Mouse (Mus musculus) MN1 (cell line): ENCODE measurements around the gene Hoxb9.

Source experiments
- DNase-seq: peaks from one replicate; pipeline ENCODE4 v3.0.0-alpha.2; 2016; ENCODE audit warnings: low spot score

The Hoxb9 gene

DNA sequence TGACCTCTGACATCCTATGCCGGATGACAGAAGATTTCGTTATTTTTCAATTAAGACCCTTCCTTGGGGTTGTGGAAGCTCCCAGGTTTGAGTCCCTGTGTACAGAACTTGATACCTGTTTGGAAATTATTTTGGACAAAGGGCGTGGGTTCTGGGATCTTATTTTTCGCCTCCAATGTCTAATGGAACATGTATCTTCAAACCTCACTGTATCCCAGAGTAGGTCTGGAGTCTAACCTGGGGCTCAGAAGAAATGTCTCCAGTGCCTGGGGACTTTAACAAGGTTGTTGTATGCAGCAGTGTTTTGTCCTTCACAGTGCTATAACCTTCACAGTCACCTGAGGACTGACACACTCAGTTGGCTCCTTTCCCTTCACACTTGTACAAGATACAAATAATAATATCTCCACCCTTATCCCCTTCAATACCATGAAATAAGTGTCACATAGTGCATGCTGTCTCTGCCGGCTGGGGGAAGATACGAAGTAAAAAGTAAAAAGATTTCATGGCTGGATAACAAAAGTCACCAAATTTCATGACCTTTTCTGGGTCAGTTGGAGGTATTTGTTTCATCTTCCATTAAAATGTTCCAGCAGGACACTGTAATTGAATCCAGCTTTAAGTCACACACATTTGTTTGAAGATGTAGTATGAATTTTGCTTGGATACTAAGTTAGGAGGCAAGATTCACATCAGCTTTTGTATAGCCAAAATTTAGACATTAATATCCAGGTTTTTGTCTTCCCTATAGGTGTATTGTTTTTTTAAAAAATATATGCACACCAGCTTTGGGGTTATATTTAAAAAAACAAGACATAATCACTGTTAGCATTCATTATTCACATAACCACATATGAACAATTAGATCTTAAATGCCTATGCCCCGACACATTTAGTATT is 4.0 kb upstream of the Hoxb9 start:
- no peak for DNase-seq

DNA sequence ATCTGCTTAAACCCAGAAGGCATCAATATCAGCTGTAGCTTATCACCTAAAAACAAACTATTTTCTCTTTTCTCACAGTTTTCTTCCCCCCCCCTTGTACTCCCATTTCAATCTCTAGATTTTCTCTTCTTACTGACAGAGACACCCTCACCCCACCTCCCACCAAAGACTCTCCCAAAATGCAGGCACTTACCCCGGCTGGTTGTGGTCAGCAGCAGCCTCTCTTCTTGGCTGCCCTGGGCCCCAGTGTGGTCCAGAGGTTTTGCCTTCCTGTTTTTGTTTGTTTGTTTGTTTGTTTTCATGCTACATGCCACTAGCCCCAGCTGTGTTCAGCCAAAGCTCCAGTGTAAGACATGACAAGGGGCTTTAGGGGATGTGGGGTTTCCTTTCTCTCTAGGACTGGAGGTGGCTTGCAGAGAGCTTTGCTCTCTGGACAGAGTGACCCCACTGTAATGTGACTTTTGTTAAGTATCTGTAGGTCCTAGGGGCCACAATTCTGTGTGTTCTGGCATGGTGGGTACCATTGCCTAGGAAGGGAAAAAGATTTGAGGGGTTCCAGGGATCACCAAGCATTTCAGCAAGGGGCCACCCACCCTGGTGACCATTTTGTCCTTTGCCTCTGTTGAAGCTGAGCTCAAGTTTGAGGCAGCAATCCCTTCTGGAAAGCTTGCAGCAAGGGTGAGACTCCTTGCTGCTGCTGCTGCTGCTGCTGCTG is 3.1 kb upstream of the Hoxb9 start:
- DNase-seq: no peak

DNA sequence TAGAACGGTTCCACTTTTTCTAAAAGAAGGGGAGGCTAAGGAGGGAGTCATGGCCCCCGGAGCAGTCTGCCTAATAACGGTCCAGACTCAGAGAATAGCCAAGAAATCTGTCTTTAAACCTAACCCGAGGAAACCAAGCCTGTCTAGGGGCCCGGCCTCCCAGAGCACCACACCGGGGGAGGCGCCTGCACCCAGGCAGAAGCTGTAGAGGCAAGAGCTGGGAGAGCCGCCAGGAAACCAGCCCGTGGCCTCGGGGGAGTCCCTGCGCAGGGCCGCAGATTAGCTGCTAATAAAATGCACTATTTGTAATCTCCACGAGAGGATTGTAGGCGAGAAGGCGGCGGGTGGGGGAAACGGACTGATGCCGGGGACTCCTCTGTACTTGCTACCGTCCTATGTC is 1.4 kb upstream of the Hoxb9 start:
- no peak for DNase-seq

GRCm38 (mm10) chr11:96271541-96272011 is 319 bp downstream of the Hoxb9 start:
- DNase-seq: no peak

DNA sequence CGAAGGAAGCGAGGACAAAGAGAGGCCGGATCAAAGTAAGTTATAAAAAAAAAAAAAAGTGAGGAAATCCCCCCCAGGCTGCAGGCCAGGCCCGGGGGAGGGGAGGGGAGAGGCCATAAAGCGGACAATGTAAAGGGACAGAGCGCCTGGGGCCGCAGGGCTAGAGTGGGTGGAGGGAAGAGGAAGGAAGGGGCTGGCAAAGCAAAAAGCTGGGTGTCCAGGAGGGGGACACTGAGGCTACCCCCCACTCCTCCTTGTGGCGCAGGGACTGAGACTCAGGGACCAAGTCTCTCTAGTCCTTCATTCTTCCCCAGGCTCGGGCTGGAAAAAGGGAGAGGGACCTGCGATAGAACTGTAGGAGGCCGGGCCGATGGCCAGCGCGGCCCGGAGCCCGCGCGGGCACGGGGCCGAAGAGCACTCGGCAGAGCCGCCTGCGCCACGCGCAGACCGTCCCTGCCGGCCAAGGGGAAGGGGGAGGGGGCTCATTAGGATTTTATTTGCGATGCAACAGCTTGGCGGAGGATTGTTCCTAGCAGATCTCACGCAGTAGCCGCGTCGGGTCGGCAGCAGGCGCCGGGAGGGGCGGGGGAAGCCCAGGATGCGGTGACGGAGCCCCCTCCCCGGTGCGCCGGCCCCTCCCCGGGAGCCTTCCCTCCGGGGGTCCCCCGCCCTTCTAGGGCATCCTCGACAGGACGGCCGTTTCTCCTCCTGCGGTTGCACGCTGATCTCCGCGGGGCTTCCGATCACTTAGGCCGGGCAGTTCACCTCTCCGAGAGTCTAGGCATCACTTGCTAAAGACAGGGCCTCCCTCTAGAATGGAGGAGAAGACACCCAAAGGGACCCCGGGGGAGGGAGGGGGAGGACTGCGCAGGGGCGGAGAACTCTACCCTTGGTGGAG is 1.0 kb downstream of the Hoxb9 start:
- DNase-seq: no peak

- DNase-seq: no peak
Measured at GRCm38 (mm10) chr11:96274428-96274827, 3.2 kb downstream of the Hoxb9 start.

DNA sequence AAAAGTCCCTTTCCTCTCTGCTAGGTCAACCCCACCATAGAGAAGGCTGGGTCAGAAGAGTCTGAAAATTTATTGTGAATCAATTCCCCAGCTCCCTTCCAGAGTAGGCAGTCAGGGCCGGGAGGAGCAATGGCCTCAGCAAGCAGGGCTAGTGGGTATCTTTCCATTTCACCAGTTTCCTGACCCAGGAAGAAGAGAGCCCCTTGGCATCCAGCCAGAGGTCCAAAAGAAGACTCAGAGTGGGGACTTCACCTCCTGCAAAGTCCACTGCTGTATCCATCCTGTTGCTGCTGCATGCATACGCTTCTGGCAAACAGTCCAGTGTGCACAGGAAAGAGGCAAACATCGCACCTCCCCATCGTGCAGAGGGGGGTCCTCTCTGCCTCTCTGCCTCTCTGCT is 4.6 kb downstream of the Hoxb9 start:
- DNase-seq: no peak

DNA sequence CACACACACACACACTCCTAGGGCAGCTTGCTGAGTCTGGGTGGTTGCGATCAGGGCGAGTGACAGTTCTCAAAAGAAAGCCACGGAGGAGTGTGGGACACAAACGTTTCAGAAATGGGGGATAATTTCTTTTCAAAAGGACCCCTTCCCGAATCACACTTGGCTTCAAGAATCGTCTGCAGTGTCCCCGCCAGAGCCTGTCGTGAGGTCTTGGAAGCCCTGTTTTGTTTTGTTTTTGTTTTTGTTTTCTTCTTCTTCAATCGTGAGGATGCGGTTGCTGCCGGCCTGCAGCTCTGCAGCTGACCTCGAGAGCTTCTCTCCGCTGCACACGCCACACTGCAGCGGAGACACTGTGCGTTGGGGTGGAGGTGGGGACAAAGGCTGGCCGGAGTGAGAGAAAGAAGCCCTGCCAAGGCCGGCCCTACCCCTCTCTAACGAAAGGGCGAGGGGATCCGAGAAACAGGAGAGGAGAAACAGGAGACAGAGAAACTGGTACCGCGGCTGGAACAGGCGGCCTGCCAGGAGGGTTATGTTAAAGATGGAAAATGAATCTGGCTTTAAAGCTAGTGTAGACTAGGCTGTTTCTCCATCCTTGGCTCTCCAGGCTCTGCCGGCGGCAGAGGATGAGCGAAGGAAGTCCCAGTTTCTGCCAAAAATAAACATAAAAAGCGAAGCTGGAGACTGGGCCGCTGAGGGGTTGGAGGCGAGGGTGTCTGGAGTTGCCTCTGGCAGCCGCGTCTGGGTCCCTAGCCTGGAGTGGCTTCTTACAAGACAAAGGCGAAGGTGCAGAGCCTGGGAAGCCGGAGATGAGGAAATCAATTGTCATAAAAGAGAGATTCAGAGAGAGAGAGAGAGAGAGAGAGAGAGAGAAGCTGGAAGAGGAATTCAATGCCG is 6.1 kb downstream of the Hoxb9 start:
- DNase-seq: no peak

DNA sequence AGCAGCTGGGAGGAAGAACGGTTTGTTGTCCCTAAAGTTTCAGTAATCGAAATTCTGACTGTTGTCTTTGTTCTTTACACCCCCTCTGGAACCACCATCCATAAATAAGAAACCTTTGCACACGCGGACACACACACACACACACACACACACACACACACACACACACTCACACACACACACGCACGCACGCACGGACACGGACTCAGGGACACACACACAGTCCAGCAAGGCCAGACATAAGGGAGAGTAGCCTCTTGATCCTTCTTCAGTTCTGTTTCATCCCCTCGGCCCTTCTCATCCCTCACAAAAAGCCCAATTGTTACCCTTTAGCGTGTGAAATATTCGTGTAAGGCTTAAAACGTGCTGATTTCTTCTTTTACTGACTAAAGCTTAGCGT is 7.1 kb downstream of the Hoxb9 start:
- DNase-seq: no peak

GRCm38 (mm10) chr11:96278773-96279172 is 7.5 kb downstream of the Hoxb9 start:
- DNase-seq: peak; percentile 72

DNA sequence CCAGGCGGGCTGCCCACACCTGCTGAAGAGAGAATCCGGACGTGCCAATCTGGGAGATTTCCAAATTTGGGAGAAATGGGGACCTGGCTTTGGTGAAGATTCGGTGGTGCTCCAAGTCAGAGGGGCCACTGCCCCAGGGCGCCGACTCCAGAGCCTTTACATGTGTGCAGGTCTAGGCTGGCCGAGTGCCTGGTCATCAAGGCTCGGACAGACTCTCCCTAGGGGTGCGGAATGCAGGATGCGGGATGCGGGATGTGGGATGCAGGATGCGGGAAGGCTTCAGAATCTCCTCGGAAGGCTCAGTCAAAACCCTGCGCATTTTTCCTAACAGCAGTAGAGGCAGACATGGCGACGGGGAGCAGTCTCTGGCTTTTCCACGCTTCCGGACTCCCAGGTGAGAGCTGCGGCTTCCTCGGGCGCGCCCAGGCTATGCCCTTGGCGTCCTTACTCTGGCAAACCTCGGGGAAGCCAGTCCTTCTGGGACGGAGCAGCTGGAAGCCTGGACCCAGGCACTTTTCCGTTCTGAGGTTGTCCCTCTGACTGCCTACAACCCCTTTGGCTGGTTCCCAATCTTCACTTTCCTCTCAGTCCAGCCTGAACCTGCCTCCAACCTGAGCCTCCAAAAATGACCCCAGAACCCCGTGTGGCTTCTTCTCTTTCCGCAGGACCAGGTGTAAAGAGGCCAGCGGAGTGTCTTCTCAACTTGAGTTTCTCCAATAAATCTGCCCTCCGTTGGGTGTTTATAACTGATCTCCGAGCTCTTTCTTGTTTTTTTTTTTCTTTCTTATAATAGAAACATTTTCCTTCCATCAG is 8.4 kb downstream of the Hoxb9 start:
- no peak for DNase-seq

DNA sequence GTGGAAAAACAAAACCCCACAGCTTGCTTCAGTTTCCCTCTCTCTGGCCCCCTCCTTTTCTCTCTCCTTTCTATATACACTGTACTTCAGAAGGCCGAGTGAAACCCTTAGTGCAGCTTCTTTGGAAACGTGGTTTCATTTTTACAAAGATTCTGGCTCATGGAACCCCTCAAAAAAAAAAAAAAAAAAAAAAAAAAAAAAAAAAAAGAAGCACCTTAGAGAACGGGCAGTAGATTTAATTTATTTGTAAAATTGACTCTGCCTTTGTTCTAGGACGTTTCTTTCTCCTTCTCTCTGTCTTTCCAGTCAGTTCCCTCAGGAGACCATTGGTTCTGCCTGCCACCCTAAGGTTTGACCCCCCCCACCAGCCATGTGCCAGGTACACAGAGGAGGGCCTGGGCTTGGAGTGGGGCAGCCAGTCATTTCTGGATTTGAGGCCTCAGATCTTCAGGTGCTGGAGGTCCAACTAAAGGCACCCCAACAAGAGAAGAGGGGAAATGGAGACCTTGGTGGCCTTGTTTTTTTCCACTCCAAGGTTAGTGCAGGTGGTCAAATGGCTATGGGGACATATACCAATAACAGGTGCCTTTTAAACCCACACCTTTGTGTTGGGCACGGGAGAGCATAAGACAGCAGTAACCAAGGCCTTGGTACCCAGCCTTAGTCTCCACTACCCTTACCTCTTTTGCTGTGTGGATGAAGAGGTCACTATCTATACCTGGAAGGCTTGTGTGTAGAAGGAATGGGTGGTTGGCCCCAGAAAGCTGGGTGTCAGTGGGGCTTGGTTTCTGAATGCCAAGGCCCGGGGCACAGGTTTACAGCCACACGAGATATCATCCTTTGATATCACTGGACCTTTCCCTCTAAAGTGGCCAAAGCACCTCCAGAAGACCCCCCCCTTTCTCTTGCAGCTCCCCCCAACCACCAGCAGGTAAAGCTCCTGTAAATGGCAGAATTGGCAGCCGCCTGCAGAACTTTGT is 9.4 kb downstream of the Hoxb9 start:
- no peak for DNase-seq

DNA sequence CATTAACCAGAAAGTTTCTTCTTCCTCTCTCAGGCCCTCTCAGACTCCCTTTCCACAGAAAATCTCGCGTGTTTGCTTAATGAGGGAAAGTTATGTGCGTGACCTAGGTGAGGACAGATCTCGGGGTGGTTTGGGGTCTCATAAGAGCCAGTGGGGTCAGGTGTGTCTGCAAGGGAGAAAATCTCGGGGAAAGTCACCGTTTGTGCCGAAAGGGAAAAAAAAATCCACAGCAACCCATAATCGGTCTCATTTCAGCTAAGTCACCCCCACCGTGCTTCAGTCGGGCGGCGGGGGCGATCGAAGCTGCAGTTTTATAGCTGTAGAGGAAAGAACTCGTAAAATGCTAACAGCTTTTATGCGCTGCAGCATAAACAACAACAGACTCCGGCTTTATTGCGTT is 10.1 kb downstream of the Hoxb9 start:
- no peak for DNase-seq

DNA sequence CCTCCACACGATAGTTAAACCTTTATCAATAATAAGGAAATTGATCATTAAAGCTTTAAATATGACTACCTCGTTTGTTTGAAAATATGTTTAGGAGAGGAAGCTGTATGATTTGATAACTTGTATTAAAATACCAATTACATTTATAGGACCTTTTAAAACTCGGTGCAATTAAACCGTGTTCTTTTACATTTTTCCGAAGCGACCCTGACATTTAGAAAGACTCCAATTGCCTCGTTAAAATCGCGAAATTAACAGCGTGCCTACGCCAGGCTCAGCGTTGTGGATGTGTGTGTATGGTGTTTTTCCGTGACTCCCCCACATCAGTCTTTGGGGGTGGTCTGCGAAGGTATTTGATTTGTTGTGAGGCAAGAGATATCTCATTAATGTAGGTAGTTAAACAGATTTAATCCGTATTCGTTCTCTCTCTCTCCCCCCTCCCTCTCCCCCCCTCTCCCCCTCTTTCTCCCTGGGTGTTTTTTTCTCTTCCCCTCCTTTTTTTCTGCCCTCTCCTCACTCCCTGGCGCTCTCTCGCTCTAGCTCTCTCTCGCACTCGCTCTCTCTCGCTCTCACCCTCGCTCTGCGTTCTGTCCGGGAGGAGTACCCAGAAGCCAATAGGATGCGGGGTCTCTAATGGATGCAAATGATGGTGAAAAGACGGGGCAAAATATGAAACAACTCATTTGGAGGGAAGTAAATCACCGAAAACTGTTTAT is 10.8 kb downstream of the Hoxb9 start, which contains the start of gene Hoxb8:
TSS of gene Hoxb8 (plus strand) at position 51 of the 716 bp plus-strand sequence.
- no peak for DNase-seq

GRCm38 (mm10) chr11:96282795-96283430 is 11.7 kb downstream of the Hoxb9 start:
- no peak for DNase-seq

- DNase-seq: no peak
Measured at GRCm38 (mm10) chr11:96284041-96284749, 12.9 kb downstream of the Hoxb9 start.
